Mouse (Mus musculus): ENCODE results near the gene Dok5.

Gene Dok5

DNA sequence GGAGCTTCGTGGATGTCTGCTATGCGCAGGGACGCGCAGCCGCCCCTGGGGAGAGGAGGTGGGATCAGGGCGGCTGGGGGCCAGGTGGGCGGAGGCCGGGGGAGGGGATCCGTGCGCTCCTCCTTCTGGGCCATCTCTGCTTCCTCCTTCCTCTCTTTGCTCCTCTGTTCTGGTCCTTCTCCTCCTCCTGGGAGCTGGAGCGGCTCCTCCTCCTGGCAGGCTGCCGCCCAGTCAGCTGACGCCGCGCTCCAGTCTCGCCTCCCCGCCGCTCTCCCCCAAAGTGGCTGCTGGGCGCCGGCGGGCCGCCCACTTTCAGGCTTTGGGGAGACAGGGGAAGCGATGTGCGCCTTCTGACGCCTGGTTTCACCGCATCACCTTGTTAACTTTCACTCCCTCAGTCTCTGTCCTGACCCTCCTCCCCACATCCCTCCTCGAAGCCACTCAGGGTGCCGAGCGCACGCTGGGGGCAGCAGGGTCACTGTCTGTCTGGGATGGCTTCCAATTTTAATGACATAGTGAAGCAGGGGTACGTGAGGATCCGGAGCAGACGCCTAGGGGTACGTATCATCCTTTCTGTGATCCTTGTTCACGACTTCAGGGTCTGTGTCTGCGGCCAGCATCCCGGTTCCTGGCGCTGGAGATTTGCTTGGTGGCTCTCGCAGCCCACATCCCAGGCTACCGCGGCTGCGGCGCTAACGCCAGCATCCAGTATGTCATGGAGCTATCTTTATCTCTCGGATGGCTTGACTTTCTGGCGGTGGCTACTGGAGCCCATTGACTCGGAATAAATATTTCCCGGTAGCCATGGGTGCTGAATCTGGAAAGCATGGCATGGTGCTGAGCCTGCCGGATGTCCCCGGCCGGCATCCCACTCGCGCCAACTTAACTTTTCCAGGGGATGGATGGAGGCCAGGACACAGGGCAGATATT lies at the start of gene Dok5:
Gene Dok5 (plus strand): TSS at position 176 of the 930 bp plus-strand sequence.
- DNase-seq (ENCODE audit: low spot score), result peak; percentile 39

DNA sequence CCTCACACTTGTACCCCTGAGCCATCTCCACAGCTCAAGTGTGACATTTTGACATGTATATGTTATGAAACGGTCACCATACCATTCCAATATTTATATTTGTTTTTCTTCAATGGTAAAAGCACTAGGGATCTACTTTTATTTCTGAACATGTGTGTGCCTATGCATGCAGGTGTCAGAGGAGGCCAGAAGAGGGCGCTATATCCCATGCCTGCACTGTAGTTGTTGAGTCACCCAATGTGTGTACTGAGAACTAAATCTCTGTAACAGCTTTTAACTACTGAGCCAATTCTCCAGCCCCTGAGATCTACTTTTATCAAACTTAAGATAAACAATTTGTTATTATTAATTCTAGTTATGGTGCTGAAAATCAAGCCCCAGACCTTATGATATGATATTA lies 48.2 kb upstream of the Dok5 start:
- DNase-seq (ENCODE audit: low spot score), result no peak

DNA sequence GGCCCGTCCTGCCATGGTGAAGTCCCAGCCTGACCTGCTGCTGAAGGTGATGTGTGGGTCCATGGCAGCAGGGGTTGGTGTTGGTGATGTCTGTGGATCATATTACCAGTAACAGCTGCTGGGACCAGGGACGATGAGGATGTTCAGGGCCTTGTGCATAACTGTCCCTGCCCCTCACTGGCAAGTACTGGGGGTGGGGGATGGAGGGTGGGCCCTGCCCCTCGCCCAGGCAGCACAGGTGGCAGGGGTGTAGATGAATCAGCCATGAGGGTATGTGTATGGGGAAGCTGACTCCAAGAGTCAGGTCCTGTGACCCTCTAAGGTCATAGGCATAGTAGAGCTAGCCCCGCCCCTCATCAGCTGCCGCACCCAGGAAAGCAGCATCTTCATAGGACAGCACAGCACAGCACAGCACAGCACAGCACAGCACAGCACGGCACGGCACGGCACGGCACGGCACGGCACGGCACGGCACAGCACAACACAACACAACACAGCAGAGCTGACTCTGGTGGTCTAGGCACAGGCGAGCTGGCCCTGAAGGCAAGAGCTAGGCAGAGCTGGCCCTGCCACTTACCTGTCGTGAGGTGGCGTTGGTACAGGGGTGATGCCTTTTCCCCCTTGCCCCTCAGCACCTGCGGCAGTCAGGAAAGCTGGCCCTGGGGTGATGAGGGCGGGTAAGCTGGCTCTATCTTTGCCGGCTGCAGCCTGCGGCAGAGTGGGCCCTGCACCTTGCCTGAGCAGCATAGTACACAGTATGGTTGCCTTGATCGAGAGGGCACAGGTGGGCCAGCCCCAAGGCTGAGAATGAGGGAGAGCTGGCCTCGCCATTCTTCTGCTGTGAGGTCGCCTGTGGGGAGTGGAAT lies 36.3 kb upstream of the Dok5 start:
- DNase-seq (ENCODE audit: low spot score), result no peak

GRCm38 (mm10) chr2:170695937-170696510 lies 35.6 kb upstream of the Dok5 start:
- DNase-seq (ENCODE audit: low spot score), result no peak

- no peak for DNase-seq (ENCODE audit: low spot score)
These were observed 31.1 kb upstream of the Dok5 start for GRCm38 (mm10) chr2:170700471-170700870.

- DNase-seq (ENCODE audit: low spot score), result no peak
These were observed 25.1 kb upstream of the Dok5 start for GRCm38 (mm10) chr2:170706488-170706887.

DNA sequence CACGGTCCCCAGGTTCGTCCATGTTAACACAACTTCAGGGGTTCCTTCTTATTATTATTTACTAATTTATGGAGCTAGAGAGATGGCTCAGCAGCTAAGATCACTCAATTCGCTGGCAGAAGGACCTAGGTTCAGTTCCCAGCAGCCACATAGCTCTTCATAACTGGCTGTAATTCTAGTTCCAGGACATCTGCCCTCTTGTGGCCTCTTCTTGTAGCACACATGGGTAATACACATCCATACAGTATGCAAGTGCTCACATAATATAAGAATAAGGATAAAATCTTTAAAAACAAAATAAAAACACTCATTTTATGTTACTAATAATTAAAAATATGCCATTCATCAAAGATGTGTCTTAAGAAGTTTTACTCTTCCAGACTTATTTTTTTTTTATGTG lies 23.9 kb upstream of the Dok5 start:
- no peak for DNase-seq (ENCODE audit: low spot score)

DNA sequence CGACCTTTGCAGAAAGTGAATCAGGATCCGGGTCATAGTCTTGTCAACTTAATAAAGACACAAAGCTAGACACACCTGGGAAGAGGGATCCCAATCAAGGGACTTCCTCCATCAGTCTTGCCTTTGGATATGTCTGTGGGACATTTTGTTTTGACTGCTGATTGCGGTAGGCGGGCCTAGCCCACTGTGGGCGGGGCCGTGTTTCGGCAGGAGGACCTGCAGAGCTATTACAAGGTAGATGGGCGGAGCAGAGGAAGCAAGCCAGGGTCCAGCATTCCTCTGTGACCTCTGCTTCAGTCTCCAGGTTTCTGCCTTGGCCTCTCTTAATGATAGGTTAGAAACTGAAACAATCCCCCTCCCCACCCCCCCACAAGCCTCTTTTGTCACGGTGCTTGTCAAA lies 22.7 kb upstream of the Dok5 start:
- DNase-seq (ENCODE audit: low spot score), result no peak

DNA sequence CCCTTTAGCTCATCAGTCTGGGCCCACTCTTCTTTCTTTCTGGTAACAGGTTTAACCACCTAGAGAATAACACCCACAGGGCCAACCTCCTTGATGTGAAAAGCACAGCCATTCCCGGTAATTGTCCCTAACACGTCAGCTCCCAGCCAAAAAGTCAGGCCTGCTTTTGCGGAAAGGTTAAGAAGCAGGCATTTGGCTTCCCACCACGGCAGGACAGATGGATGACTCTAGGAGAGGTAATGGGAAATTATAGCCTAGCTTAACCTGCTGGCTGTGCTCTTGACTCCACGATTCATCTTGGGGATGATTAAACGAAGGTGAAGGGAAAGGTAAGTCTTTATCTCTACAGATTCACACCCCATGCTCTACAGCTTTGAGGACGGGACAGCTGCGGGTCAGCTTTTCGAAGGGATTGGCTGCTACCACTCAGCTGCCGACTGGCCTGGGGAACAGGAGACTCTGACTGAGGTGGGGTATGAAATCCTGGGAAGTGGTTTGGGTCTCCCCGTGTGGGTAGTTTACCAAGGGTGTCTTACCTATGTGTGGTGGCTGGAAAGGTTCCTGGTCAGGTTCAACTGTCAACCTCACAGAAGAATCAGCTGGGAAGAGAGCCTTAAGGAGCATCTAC lies 18.8 kb upstream of the Dok5 start:
- DNase-seq (ENCODE audit: low spot score), result no peak

DNA sequence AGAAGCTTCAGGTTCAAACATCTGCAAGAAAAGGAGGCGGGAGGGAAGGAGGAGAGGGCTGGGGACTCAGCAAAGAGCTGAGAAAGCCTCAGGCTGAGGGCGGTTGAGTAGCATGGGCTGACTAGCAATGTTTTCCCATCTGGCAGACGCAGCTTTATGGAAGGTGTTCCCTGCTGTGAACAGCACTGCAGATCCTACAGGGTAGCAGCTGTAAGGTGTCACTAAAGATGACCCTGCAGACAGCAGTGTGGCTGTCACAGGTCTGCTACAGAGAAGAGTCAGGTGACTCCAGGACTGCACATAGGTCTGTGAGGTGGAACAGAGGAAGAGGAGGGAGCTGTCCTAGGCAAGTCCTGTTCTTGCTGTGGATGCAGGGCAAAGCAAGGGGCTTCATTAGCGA lies 11.2 kb upstream of the Dok5 start:
- DNase-seq (ENCODE audit: low spot score), result no peak

GRCm38 (mm10) chr2:170724136-170724535 lies 7.5 kb upstream of the Dok5 start:
- DNase-seq (ENCODE audit: low spot score), result no peak

- no peak for DNase-seq (ENCODE audit: low spot score)
These were observed 6.9 kb upstream of the Dok5 start for GRCm38 (mm10) chr2:170724716-170725115.

DNA sequence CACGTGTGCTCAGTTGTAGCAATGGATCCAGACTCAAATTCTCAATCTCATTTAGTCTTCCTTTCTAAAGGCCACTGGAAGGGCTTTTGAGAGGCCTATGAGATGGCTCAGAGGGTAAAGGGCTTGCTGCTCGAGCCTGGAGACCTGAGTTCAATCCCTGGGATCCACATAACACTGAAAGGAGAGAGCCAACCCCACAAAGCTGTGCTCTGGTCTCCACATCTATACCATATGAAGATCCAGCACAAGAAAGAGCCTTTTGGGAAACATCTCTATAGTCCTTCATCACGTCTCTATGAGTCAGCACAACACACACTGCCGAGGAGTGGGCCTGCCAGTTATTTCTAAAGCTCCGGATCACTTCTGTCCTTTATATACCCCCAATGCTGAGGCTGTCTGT lies 5.8 kb upstream of the Dok5 start:
- no peak for DNase-seq (ENCODE audit: low spot score)

GRCm38 (mm10) chr2:170726996-170727710 lies 4.5 kb upstream of the Dok5 start:
- DNase-seq (ENCODE audit: low spot score), result no peak

DNA sequence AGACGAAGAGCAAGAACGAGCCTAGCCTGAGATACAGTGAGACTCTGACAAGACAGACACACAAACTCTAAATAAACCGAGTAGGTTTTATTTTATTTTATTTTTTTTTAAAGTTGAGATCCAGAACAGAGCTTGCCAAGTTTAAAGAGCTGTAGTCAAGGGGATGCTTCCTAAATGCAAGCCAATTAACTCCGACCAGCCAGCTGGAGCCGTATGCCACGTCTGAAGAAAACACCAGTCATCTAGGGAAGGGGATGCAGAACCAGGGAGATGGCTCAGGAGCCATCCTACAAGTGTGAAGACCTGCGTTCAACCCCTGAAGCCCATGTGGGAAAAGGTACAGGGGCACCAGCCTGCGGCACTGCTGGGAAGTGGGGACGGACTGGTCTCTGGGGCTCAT lies 2.7 kb upstream of the Dok5 start:
- no peak for DNase-seq (ENCODE audit: low spot score)

DNA sequence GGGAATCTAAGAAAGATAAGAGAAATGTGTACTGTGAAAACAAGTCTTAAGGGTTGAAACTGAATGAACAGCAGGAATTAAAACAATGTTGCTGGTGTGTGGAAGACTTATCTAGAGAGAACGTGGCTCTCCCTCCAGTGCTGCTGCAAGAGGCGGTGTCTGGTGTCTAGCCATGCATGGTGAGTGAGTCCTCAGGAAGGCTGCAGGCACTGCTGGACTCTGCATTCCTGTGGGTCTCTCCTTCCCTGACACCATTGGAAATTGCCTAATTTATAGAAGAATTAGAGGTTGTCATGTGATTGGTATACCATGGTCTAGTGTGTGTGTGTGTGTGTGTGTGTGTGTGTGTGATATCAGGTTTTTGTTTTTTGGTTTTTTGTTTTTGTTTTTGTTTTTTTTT lies 1.9 kb upstream of the Dok5 start:
- no peak for DNase-seq (ENCODE audit: low spot score)

DNA sequence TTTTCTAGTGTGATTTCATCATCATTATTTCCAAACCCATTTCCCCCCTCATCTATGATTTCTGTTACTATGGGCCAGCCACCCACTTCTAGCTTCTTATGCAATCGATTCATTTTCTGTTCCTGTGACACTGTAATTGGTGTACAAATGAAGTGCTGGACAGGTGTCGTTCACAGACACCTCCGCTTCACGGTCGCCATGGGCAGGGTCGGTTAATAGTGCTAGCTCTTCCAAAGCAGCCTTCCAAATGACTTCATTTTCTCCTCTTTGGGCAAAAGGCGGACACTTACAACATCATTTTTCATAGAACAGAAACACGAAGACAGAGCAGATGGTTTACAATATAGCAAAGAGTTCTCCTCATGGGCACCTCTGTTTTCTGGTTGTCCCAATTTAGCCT lies 1.5 kb upstream of the Dok5 start:
- no peak for DNase-seq (ENCODE audit: low spot score)

DNA sequence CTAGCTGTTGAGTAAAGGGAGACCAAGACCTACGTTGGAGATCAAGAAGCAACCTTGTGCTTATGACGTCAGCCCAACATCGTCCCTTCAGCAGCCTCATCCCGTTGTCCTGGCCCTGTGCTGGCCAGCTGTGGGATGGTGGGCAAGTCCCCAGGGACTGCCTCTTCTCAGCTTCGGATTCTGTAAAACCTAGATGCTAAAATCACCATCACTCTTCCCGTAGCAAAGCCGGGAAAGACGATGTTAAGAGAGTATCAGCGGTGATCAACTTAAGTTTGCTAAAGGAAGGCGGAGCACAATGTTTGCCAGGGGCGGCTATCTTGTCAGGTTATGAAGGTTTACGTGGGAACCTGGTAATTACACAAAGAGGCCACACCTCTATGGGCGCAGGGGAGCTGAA lies 826 bp upstream of the Dok5 start:
- no peak for DNase-seq (ENCODE audit: low spot score)

DNA sequence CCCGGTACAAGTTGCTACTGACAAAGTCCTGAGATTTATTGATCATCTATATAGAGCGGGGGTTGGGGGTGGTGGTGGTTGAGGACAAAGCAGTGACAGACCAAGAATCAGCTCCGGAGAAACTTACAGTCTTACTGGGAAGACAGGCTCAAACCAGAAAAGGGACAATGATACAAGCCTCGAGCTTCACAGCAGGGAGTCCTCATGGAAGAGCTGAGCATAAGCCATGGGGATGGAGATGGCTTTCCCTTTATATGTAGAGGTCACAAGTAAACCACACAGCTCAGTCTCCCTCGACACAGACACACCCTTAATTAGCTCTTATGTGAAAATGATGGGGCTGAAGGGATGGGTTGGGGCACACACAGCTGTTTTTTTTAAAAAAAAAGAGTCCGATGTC lies 402 bp upstream of the Dok5 start:
- DNase-seq (ENCODE audit: low spot score), result no peak

DNA sequence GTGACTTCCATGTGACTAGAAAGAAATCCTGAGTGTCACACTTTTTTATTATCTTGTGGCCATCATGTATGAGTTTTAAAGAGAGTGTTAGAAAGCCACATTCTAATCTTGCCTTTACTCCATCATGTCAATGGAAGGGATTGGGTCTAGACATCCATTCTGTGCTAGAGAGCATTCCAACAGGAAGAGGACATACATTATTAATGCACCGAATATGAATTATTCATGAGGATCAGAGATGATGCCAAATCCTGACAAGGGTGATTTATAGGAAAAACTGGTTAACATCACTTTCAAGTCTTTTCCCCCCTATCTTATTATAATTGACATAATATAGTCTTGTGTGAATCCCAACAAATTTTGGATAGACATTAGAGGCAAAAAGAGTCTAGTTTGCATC lies 2.1 kb downstream of the Dok5 start:
- no peak for DNase-seq (ENCODE audit: low spot score)

- DNase-seq (ENCODE audit: low spot score), result no peak
These were observed 2.8 kb downstream of the Dok5 start for GRCm38 (mm10) chr2:170734446-170734845.

DNA sequence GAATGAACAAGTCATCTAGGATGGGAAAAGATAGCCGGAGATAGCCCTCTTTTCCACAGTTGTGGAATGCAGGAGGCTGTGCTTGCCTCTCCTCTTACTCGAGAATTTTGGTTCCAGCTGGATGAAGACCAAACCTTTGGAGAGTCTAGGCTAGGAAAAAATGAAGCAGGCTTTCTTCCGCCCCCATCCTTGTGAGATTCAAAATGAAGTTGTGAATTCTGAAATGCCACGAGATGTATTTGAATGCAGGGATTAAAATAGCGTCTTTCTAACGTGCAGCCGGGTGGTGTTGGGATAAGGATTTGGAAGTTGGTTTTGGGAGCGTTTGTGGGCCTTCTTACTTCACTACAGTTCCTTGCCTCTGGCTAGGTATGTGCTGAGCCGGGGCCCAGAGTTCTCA lies 6.8 kb downstream of the Dok5 start:
- DNase-seq (ENCODE audit: low spot score), result no peak
